Mouse (Mus musculus) R1 (cell line): ENCODE results near the gene Nip7.
A peak's percentile ranks its signal among the peaks of the same experiment; 100 is the strongest.

Source experiments
- DNase-seq: peaks from one replicate; pipeline ENCODE4 v3.0.0-alpha.2; 2018; ENCODE audit warnings: low read depth, low spot score

The Nip7 gene

GRCm38 (mm10) chr8:107065511-107066496, 9.1 kb downstream of the Nip7 start, which contains the start of gene Tmed6:
TSS of gene Tmed6 (minus strand) at chr8:107065644.
- DNase-seq: peak; percentile 90

DNA sequence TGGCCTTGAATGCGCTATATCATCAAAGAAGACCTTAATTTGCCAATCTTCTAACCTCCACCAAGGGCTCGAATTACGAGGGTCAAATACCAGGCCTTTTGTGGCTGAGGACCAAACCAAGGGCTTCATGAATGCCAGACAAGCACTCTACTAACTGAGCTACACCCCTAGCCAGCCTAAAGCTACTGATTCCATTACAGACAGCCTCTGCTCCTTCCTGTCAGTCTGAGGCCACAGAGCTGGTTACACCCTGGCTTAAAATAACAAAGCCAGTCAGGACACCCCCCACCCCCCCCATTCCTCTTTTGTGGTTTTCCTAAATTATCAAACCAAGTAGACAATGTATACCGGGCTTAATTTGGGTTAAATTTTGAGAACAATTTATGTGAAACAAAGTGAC, 17.0 kb downstream of the Nip7 start:
- no peak for DNase-seq

- DNase-seq: no peak
Observed at GRCm38 (mm10) chr8:107074128-107074527, 17.5 kb downstream of the Nip7 start.

- DNase-seq: no peak
Observed at GRCm38 (mm10) chr8:107076239-107076888, 19.7 kb downstream of the Nip7 start.

DNA sequence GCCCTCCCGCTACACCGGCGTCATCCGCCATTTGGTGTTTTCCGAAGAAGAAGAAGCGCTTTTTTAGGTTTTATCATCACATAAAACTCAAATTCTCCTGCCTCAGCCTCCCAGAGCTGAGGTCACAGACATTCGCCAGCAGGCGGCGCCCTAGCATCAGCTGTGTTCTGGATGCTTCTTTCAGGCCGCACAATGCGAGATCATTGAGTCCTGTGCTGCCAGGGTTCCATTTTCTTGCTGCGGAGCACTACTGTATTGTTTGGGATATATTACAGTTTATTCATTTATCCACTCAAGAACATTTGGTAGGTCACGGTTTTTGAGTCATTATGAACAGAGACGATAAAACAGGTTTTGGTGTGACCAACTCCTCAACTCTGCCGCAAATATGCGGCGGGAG, 28.7 kb downstream of the Nip7 start:
- peak; percentile 85 for DNase-seq

- no peak for DNase-seq
Observed at GRCm38 (mm10) chr8:107086018-107086417, 29.3 kb downstream of the Nip7 start.

DNA sequence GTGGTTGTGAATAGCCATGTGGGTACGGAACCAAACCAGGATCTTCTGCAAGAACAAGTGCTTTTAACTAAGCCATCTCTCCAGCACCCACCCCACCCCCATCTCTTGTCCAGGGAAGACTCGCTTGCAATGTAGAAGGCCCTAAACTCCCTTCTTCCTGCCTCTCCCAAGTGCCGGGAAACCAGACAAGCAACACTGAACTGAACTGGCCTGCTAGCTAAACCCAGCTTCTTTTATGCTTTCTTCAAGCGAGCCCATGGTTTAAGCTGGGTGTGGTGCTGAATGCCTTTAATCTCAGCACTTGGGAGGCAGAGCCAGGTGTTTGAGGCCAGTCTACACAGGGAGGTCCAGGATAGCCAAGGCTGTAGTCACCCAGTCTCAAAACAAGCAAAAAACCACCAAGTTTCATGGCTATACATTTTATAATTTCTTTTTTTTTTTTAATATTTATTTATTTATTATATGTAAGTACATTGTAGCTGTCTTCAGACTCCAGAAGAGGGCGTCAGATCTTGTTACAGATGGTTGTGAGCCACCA, 31.9 kb downstream of the Nip7 start:
- DNase-seq: peak; percentile 81

GRCm38 (mm10) chr8:107090531-107090930, 33.9 kb downstream of the Nip7 start:
- DNase-seq: no peak

DNA sequence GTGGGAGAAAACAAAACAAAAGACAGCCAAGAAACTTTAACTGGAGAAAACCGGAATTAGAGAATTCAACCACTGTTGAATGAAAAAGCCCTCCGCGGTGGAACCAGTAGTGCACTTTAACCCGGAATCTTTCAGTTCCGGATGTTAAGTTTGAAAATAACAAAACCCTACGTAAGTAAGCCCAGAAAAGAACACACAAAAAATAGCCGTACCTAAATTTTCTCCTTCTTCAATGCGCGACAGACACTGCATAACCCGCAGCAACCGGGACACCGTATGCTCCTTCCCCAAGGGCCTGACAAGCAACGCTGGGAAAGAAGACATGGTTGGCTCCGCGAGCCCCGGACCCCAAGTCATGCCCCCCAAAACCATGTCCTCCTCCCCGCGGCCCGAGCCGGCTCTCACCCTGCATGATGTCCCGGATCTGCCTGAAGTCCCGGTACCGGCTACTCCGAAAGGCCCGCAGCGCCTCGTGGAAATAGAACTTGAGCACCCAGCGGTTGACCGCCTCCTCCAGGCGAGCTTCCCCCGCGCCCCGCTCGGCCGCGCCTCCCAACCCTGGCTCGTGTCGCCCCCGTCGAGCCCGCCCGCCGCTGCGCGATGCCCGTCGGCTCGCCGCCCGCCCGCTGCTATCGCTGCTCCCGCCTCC, 39.2 kb downstream of the Nip7 start:
- peak; percentile 69 for DNase-seq

DNA sequence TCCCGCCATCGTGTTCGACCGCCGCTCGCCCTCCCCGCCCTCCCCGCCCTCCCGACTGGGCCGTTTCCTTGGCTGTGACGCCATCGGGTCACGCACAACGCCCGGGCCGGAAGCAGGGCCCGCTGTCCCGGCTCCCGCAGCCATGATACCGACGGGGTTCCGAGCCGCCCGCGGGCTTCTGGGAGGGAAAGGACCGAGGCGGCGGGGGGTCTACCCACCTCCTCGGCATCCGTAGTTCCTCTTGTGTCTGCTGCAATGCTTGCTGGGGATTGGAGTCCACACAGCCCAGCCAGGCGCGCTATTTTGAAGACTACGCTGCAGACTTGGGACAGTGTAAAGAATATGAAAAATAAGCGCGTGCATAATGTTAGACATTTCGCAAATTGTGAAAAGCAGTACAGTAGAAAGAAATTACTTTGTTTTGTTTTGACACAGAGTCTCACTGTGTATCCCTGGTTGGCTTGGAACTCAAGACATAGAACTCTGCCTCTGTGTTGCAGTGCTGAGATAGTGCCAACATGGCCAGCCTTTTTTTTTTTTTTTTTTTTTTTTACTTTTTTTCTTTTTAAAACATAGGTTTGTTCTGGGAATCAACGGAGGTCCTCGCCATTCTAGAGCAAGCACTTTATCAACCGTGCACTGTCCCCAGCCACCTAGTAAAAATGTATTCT, 39.8 kb downstream of the Nip7 start, which contains the start of gene Terf2:
Gene Terf2 (minus strand): TSS at position 182 of the 671 bp plus-strand sequence.
- DNase-seq: peak; percentile 95

DNA sequence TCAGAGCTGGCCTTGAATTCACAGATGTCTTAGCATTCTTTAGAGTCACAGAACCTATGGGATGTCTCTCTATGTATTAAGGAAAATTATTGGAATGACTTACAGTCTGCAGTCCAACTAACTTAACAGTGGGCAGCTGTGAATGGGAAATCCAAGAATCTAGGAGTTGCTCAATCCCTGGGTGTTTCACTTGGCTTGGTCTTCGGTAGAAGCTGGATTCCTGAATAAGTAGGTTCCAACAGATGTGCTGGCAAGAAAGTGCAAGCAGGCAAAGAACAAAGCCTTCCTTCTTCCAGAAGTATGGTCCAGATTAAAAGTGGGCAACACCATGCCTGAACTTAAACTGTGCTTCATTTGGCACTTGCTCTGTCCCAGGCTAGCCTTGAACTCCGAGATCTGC, 44.0 kb downstream of the Nip7 start:
- no peak for DNase-seq

- peak; percentile 86 for DNase-seq
Observed at GRCm38 (mm10) chr8:107104547-107104946, 47.9 kb downstream of the Nip7 start.

GRCm38 (mm10) chr8:107108089-107108488, 51.4 kb downstream of the Nip7 start:
- DNase-seq: peak; percentile 66

- peak; percentile 90 for DNase-seq
Observed at GRCm38 (mm10) chr8:107108978-107109720, 52.5 kb downstream of the Nip7 start.

GRCm38 (mm10) chr8:107109816-107110435, 53.2 kb downstream of the Nip7 start:
- DNase-seq: peak; percentile 63
